ENCODE assay signal across 14 mouse cellular contexts in genomic region chr7:100077071-100077470, GRCm38 (mm10).
"Had no signal": no experiment of that assay in that cellular context is flagged by ENCODE, and none has a peak within 500 bp of the region (broad histone marks: within the 10 kb centered on the region; RNA-seq: fewer than 3 reads in every experiment).

No protein-coding gene starts in this region.

- ATAC-seq: hindbrain, postnatal 0 days; midbrain, embryonic 15.5 days had no signal

- DNase-seq: left cerebral cortex, postnatal 4 days; lung, postnatal 14 days; right cerebral cortex, postnatal 25 days; thymus, postnatal 36 days had no signal

- H3K9me3 ChIP-seq: hindbrain, embryonic 13.5 days; limb, embryonic 13.5 days; lung, embryonic 15.5 days; megakaryocyte, embryonic 14.5 days; midbrain, embryonic 15.5 days; neural tube, embryonic 13.5 days had no signal

- H3K4me3 ChIP-seq: hindbrain, embryonic 13.5 days; limb, embryonic 13.5 days; lung, embryonic 15.5 days; megakaryocyte, embryonic 14.5 days; midbrain, embryonic 15.5 days; neural tube, embryonic 13.5 days had no signal

- H3K4me1 ChIP-seq: hindbrain, embryonic 13.5 days; limb, embryonic 13.5 days; midbrain, embryonic 15.5 days; neural tube, embryonic 13.5 days had no signal

- H3K27ac ChIP-seq: hindbrain, embryonic 13.5 days; hindbrain, postnatal 0 days; limb, embryonic 13.5 days; liver, embryonic 14.5 days; lung, embryonic 15.5 days; macrophage; midbrain, embryonic 15.5 days; neural tube, embryonic 13.5 days had no signal

- H3K4me2 ChIP-seq: hindbrain, embryonic 13.5 days; limb, embryonic 13.5 days; lung, embryonic 15.5 days; midbrain, embryonic 11.5 days; midbrain, embryonic 15.5 days; neural tube, embryonic 13.5 days had no signal

- H3K9ac ChIP-seq: hindbrain, embryonic 13.5 days; limb, embryonic 13.5 days; liver, embryonic 14.5 days; lung, embryonic 15.5 days; midbrain, embryonic 15.5 days; neural tube, embryonic 13.5 days had no signal

- H3K27me3 ChIP-seq: hindbrain, embryonic 13.5 days; limb, embryonic 13.5 days; lung, embryonic 15.5 days; megakaryocyte, embryonic 14.5 days; midbrain, embryonic 15.5 days; neural tube, embryonic 13.5 days had no signal
